Mouse (Mus musculus) liver, embryonic 14.5 days (tissue): ENCODE results near the gene Bbc3.

ENCODE experiments used
- CTCF ChIP-seq: IDR thresholded peaks from 2 replicates; pipeline ENCODE4 v1.5.1; 2016; ENCODE audit warnings: antibody characterized with exemption, low read depth, control low read depth
- EP300 ChIP-seq: IDR thresholded peaks from 2 replicates; pipeline ENCODE4 v1.6.1; 2016; ENCODE audit warnings: antibody characterized with exemption, low read depth

GRCm38 (mm10) chr7:16273766-16274140, 34.4 kb upstream of the Bbc3 start:
- TF ChIP-seq CTCF (no peak), EP300 (no peak)
